Mouse (Mus musculus) thymus, postnatal 36 days (tissue): ENCODE measurements around the gene Pdia4.
A peak's percentile ranks its signal among the peaks of the same experiment; 100 is the strongest.
"Not testable (repeated sequence)": the region's sequence is repeated elsewhere in the genome, so short reads cannot be mapped to it uniquely, and the experiment has no call there.

ENCODE experiments used
- DNase-seq, 2 experiments: peaks; one replicate each; pipeline ENCODE4 v3.0.0; 2022; ENCODE audit warnings: mixed read lengths in 2 of 2

Pdia4 gene

DNA sequence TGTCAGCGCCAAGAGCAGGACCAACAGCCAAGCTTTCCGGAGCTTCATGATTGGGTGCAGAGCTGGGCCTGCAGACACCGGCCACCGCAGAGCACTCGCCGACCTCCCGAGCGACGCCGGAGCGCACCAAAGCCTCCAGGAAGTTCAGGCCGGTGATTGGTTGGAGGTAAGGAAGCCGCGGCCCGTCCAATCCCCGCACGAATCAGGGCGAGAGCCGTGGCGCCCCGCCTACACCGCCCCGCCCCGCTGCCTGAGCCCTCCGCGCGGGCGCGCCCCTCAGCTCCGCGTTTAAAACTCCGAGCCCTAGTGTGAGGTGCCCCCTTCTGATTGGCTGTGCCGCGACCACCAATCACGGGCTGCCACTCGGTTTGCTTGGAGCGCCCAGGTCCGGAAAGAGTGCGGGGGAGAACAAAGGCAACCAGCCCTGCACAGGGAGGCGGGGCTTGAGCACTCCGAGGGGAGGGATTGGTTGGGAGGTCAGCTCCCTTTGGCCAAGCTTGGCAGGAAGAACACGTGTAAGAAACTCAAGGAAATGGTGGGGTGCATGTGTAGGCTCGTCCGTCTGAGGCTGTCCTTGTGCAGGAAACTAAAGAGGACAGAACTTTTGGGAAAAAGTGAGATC is at the start of gene Pdia4:
TSS of gene Pdia4 (minus strand) at position 174 of the 622 bp plus-strand sequence.
- DNase-seq = peak; percentile 98 to 100

DNA sequence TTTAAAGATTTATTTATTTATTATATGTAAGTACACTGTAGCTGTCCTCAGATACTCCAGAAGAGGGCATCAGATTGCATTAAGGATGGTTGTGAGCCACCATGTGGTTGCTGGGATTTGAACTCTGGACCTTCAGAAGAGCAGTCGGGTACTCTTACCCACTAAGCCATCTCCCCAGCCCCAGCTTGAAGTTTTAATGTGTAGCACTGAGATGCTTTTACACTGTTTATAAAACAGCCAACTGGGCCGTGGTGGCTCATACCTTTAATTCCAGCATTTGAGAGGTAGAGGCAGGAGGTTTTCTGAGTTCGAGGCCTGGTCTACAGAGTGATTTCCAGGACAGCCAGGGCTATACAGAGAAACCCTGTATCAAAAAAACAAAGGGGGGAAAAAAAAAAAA is 44.5 kb upstream of the Pdia4 start:
- DNase-seq = not testable (repeated sequence)

DNA sequence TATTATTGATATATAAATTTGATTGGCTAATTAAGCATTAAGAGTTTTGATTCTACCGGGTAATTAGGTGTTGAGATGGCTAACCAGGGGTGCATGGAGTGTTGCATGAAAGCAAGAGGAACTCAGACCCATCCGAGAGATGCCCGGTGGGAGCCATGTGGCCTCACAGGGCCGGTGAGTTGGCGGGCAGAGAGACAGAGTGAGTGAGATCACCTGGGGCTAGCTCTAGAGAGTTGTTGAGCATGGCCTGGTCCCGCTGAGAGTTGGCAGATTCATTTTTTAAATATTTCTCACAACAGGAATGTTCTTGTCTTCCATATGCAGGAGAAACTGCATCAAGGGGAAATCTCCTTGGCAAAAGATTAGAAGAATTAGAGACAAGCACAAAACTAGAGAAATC is 44.0 kb upstream of the Pdia4 start:
- DNase-seq = no peak

DNA sequence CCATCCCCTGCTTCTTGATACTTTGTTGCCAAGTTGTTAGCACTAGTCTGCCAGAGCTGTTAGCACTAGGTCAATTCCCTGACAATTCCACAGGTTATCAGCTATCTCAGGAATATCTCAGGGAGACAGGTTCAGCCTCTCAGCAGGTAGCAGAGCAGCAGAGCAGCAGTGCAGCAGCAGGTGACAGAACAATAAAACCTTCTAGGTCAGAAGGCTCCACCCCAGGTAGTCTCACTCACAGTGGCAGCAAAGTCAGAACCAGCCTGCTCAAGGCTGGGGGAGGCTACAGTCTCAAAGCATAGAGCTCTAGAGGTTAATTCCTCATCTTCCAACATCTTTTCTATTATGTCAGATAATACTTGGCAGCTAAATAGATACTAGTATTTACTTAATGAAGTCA is 32.5 kb upstream of the Pdia4 start:
- no peak for DNase-seq

DNA sequence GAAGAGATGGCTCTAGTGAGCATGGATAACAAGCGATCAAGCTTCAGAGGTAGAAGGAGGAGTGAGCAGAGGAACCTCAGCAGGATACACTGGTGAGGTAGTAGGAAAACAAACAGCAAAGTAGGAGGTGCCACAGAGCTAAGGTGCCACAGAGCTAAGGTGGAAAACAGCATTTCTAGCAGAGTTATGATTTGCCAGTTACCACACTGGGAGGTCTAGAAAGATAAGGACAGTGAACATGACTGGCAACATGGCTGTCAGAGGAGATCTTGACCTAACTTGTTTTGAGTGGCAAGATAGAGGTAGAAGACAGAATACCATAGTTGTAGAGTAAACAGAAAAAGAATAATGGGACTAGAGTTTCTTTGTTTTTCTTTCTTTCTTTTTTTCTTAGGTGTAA is 29.1 kb upstream of the Pdia4 start:
- DNase-seq = no peak

DNA sequence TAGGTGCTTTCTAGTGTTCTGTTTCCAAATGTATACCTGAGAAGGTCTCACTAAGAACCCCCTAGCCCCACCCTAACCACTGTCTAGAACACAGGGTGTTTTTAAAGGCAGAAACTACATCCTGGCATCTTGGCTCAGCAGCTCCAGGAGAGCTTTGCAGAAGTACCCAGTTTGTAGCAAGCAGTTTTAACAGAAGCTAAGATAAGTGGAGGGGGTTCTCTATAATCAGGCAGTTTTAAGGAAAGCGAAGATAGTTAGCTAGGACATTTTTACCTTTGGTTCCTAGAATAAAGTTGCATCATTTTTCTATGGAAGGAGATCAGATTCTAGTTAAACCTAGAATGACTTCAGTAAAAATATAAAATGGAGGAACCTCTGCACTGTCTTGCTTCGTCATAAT is 28.6 kb upstream of the Pdia4 start:
- no peak for DNase-seq

DNA sequence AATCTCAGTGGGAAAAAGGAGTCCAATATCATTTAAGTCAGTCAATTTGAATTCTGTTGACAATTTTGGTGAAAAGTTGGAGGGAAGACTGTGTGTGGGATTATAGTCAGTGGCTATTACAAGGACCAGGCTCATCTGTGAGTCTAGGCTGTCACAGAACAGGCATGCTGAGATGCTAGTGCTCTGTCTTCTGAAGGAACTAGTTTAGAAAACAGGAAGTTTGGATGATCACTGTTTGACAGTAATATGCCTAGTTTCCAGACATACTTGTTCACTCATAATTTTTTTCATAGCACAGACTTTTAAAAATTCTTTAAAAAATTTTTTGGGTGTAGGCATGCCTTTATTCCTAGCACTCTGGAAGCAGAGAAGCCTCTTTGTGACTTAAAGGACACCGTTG is 27.8 kb upstream of the Pdia4 start:
- no peak for DNase-seq

DNA sequence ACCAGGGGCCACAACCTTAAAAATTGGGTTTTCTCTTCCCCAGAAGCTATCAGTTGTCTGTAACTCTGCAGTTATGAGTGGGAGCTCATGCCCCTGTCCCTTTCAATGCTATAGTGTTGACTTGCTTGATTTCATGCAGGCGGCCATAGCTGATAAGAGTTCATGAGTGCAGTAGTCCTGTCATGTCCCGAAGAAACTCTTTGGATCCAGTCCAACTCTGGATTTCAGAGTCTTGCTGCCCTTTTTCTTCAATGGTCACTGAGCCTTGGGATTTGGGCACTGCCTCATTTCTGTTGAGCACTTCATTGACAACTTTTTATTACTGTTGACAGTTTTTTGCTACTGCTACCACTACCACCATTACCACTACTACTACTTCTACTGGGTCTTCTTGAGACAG is 24.4 kb upstream of the Pdia4 start:
- DNase-seq = no peak

DNA sequence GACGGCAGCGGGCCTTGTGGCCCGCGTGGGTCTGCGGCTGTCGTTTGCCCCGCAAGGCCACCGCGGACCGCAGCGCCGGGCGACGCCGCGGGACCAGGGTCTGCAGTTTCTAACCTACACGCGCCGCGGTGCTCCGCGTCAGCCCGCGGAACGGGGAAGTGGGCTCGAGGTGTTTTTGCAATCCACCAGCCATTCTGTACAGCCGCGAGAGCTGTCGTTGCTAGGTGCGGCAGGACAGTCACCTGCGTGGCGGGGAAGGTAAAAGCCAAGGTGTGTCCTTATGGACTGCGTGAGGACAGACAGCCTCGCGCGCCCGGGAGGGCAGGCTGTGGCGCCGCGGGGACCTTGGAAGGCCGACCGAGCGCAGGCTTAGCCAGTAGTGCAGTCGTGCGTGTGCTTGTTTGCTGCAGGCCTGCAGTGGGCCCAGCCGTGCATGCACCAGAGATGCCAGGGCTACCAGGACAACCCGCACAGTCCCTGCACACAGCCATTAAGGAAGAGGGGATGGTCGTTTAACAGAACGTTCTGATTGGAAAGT is 22.8 kb upstream of the Pdia4 start:
- DNase-seq = peak in 1 of 2 experiments; percentile 57

DNA sequence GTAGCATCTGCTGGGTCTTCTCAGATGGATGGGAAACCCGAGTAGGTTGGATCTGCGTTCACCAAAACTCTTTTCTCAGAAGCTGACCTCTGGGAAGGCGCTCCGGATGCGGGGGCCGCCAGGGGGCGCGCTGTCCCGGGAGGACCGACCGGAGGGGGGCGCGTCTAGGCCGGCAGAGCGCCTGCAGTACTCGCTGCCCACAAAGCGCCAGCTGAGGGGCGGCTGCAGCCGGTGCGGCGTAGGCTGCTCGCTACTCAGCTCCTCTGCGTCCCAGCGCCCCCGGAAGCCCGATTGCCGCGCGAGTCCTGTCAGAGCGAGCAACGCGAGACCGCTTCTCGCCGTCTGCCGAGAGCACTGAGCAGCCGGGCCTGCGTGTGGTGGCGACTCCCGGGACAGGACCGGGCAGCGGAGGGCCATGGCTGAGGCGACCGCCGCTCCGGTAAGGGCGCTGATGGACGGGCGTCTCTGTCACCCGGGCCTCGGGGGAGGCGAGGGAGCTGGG is 22.3 kb upstream of the Pdia4 start, which contains the start of gene Zfp398:
TSS of gene Zfp398 (plus strand) at position 180 of the 502 bp plus-strand sequence.
- DNase-seq = peak; percentile 96 to 97

DNA sequence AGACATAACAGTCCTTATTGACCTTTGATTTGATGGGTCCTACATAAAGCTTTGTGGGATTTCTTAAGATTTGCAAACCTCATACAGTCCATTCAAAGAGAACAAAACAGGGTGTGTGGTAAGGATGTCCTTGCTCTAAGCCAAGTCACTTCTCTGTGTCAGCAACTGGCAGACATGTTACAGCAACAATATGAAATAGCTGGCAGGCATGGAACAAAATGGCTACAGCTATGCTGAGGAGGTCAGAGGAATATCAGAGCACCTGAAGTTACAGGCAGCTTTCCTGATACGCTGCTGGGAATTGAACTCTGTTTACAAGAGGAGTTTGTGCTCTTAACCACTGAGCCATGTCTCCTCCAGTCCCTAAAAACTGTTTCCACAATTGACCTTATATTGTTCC is 19.0 kb upstream of the Pdia4 start:
- DNase-seq = no peak

DNA sequence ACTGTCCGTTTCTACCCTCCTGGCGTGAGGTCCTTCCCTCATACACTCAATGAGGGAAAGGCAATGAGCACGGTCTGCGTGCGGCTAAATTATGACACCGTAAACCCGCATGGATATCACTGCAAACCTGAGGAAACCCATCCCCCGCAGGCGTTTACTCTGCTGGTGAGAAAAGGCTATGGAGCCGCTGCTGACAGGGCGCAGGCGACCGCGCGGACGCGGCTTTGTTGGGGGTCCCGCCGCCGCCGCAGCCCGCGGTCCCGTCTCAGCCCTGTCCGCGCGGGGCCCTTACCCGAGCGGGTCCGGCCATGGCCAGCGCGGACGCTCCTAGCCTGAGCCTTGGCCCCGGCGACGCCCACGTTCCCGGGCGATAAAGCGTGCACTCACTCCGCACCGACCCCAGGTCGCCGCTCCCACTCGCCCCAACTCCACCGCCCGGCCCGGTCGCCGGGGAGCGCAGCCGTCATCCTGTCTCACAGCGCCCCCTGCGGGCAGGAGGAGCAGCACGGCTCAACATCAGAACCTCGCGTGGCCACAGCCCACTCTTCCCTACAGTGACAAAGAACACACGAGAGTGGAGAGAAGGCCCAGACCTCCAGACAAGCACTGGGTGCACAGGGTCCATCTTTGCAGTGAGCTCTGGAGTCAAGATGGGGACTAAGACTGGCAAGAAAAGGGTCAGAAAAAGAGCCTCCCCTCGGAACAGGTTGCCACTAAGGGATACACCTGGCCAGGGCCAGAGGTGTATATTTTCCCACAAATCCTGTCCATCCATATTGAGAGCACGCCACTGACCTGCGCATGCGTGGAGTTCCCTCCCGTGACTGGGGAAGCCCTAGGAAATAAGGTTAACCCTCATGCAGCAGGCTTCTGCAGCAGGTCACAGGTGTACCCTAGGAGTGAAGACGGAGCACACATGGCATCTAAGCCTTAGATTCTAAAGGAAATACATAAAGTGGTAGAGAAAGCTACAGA is 17.2 kb upstream of the Pdia4 start, which contains the start of gene Zfp786:
TSS of gene Zfp786 (minus strand) at position 764 of the 975 bp plus-strand sequence.
- DNase-seq = peak; percentile 91 to 92

DNA sequence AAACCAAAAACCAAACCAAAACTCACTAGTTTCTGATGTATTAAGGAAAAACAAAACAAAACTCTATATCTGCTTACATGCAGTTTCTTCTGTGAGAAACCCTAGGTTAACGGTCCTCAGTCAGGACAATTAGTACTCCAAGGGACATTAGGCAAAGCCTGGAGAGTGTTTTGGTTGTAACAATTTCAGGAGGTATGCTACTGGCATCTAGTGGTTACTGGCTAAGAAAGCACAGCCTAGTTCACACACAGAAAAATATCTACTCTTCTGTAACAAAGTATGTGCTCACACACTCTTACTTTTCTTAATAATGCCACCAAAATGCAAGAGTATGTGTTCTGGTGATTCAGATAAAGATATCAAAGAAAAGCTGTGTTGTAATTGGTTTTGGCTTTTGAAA is 15.7 kb upstream of the Pdia4 start:
- no peak for DNase-seq

DNA sequence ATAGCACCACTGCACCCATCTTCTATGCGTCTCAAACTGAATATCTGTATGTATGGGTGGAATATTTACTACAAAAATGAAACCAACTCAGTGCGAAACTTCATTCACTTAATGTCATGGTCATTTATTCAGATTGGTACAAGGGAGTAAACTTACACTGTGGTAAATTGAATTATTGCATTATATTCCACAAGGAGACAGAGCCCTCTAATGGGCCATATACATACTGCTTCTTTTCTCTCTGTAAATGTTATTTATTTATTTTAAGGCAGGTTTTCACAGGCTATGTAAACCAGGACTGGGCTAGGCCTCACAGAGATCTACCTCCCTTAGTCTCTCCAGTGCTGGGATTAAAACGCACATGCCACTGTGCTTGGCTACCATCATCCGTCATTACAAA is 14.2 kb upstream of the Pdia4 start:
- DNase-seq = no peak

DNA sequence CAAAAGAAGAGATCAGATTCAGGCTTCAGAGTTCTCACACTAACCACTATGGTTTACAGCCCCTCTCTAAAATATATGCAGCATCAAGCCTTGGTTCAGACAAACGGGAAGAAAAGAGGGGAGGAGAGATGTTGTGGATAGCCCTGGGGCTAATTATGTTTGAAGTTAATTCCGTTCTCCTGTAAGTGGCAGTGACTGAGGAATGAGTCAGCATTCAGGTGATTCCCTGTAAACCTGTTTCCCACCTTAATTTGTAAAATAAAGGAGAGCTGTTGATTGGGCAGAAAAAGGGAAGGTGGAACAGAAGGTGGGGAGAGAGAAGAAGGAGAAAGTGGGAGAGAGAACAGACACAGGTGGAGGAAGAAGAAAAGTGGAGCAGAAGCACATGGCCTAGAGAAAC is 11.0 kb upstream of the Pdia4 start:
- DNase-seq = no peak

DNA sequence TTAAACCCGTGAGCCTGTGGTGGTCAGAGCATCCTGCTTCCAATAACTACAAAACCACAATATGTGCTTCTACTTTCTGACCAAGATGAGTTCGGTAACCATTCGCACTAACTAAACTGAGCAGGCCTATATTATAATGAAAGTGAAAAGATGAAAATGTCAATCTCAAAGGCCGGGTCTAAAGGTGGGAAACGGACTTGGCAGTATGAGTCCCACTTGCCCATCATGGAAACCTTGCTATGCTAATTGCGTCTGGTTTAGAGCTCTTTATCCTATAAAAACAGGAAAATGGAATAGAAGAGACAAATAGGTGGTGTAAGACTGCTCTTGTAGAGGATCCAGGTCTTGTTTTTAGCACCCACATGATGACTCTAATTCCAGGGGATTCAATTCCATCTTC is 8.5 kb upstream of the Pdia4 start:
- DNase-seq = no peak

DNA sequence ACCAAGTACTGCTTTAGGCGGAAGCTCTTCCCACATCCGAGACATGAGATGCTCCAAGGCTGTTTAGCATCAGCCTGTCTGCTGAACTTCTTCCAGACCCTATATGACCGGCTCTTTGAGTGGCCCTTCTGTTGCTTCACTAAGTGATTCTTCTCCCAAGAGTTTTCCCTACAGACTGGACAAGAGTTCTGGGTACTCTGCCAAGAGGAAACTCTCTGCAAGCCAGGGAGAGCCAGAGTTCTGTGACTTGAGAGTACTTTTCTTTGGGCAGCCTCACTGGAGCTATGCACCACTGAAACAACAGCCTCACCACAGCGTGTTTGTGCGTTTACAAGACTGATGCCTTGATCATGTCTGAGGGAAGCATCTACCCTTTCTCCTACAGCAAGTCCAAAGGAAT is 8.0 kb upstream of the Pdia4 start:
- DNase-seq = no peak

DNA sequence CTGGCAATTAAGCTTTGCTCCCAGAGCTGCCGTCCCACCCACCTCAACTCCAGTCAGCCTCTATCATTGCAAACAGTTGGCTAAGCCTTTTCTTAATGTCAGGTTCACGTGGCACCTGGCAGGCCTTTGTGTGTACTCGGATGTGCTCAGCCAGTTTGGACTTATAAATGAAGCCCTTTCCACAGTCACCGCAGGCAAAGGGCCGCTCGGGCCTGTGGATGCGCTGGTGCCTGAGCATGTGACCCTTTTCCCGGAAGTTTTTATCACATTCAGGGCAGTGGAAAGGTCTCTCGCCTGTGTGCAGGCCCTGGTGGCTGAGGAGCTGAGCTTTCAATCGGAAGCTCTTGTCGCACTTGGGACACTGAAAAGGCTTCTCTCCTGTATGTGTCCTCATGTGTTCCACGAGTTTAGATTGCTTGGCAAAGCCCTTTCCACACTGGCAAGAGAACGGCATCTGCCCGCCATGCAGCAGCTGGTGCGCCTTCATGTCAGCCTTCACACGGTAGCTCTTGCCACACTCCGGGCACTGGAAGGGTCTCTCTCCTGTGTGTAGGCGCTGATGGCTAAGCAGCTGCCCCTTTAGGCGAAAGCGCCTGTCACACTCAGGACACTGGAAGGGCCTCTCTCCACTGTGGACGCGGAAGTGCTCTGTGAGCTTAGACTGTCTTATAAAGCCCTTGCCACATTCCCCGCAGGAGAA is 6.5 kb upstream of the Pdia4 start:
- no peak for DNase-seq

DNA sequence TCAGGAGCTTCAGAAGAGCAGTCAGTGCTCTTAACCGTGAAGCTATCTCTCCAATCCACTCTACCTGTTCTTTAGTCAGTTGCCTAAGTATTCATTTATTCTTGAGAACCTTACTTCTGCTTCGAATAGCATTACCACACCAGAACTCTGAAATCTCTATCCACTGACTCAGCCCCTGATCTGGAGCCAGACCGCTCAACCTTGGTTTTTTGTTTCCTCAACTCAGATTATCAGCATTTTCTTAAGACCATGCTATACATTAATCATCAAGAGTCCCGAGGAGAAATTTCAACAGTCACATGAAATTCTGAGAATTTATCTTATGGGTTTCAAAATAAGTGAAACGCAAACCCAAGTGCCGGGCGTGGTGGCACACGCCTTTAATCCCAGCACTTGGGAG is 5.5 kb upstream of the Pdia4 start:
- DNase-seq = no peak

DNA sequence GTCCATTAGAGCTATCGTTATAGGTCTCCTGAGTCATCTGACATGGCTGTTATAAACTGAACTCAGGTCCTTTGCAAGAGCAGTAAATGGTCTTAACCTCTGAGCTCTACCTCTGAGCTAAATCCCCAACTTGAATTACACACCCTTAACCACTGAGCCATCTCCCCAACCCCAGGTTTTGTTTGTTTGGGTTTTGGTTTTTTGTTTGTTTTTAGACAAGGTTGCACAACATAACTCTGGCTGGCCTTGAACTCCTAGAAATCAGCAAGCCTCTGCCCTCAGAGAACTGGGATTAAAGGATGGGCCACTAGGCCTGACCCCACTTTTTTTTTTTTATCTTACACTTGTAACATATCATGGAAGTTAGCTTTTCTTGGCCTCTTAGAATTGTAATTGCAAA is 2.9 kb upstream of the Pdia4 start:
- DNase-seq = no peak

DNA sequence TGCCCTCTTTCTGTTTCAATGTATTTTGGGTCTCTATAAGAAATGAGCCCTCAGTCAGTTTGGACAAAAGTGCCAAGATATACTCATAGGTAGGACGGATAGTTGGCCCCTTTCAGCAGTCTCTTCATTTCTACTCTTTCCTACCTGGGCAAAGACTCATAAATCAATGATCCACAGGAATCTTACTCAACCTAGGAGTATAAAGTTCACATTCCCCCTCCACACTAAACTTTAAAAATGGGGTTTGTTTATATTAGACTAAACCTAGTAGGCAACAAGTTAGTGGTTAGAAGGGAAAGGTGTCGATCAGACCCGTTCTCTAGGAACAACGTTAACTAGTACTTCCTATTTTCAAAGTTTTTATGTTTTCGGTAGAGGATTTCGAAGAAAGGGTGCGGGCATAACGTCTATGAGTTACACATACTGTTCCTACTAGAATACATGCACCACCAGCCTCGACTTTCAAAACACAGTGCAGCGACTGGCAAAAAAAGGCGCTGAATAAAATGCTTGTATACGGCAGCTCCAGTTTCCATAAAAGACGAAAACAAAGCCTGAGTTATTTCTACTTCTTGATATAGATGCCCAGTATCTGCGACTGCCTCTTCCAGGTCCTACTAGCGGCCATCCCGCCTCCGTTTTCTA is 837 bp downstream of the Pdia4 start:
- DNase-seq = no peak

DNA sequence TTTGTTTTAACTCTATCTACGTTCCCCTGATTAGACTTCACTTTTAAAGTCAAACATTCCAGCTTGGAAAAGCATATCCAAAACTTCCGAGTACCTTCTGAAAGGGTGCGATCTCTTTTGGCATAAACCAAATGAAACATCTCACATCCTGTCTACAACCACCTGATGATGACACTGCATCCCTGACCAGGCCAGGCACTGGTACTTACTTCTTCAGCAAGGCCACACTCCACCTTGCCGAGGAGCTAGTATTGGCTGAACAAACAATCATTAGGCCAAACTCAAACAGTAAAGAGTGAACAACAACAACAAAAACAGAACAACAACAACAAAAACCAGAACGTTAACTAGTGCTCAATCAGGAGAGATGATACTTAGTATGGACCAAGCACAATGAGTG is 1.9 kb downstream of the Pdia4 start:
- no peak for DNase-seq
